Mouse (Mus musculus): ENCODE results near the gene Lifr.

DNA sequence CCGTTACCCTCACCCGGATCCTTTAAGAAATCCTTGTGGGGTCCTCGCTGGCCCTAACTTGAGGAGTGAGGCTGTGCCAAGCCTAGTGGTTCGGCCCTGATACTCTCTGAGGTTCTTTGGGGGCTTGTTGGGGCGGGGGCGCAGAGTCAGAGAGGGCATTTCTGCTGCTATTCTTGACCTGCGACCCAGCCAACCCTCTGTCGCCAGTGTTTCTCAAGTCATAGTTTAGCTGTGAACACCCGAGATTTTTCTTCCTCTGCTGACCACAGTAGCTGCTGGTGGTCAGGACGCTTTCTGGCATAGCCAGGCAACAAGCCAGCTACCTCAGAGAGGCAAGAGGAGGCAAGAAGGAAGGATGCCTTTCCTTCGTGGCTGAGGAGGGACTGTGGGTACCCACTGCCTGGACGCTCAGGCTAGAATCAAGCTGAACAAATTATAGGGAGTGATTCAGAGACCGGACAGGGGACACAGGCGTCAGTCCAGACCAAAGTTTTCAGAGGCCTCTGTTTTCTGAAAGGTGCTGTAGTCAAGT lies 25.4 kb upstream of the Lifr start:
- TF ChIP-seq POLR2A (IDR thresholded peaks at IDR 0.05; ENCODE audit: borderline replicate concordance, low read depth, low read length) (no peak), CTCF (IDR thresholded peaks at IDR 0.05; ENCODE audit: low read depth, low read length) (no peak)

Data from bone marrow macrophage, adult 2 months (primary cell).